Mouse (Mus musculus) midbrain, embryonic 13.5 days (tissue): ENCODE results near the gene Kansl1l. TPM values are rescaled to one million over a fixed set of nuclear protein-coding genes. Genes with fewer than 3 reads are reported as not detected.

Source experiments
- ATAC-seq: fragments of 200-750 bp; cut with Nextera tagmentation; 2 replicates; pipeline ENCODE4 v1.8.0; 2017; ENCODE audit warnings: mild to moderate bottlenecking, moderate TSS enrichment, moderate library complexity
- H3K27ac ChIP-seq: fragments of 300-500 bp; sonication (generic); 2 replicates; pipeline ENCODE4 v1.5.1; 2015; ENCODE audit warnings: inconsistent platforms, mild to moderate bottlenecking, moderate library complexity
- H3K27me3 ChIP-seq: fragments of 300-500 bp; sonication (generic); 2 replicates; pipeline ENCODE4 v1.6.1; 2015; ENCODE audit warnings: mild to moderate bottlenecking, inconsistent platforms
- H3K36me3 ChIP-seq: fragments of 300-500 bp; sonication (generic); 2 replicates; pipeline ENCODE4 v1.6.1; 2015; ENCODE audit warnings: mild to moderate bottlenecking, inconsistent platforms
- H3K4me1 ChIP-seq: fragments of 300-500 bp; sonication (generic); replicated peaks from 2 replicates; pipeline ENCODE4 v1.6.1; 2015; ENCODE audit warnings: inconsistent platforms
- H3K4me2 ChIP-seq: fragments of 300-500 bp; sonication (generic); replicated peaks from 2 replicates; pipeline ENCODE4 v1.6.1; 2015; ENCODE audit warnings: moderate library complexity, mild to moderate bottlenecking, inconsistent platforms
- H3K4me3 ChIP-seq: fragments of 300-500 bp; sonication (generic); replicated peaks from 2 replicates; pipeline ENCODE4 v1.5.1; 2015; ENCODE audit warnings: mild to moderate bottlenecking, inconsistent platforms
- H3K9ac ChIP-seq: fragments of 300-500 bp; sonication (generic); replicated peaks from 2 replicates; pipeline ENCODE4 v1.6.1; 2015; ENCODE audit warnings: mild to moderate bottlenecking, inconsistent platforms
- H3K9me3 ChIP-seq: fragments of 300-500 bp; sonication (generic); 2 replicates; pipeline ENCODE4 v1.6.1; 2016; ENCODE audit warnings: mild to moderate bottlenecking, inconsistent platforms
- WGBS: fragments of 180-500 bp; shearing (Covaris S2); methylation state at CpG from one replicate; pipeline ENCODE4 v1.1.7; 2015; 5-methylcytosine and 5-hydroxymethylcytosine counted together
- polyA plus RNA-seq: library from polyadenylated mRNA; unstranded; fragments of >200 nt; fragmentation: Nextera tagmentation; extraction: Ambion mirVana; gene quantifications from 2 replicates; pipeline ENCODE4 v1.2.1, GENCODE M21; 2015

Kansl1l gene
- polyA plus RNA-seq, 1 experiment from 2014 or later, result 14.2 TPM

GRCm38 (mm10) chr1:66815941-66816777, 1.2 kb downstream of the Kansl1l start:
- peaks cover 26% of the 10 kb centered on the region for H3K4me1 ChIP-seq
- H3K27ac ChIP-seq, result peak overlapping the region; percentile 99
- under 1% methylated on average over 39 of the region's 39 CpGs for WGBS
- no peaks in the 10 kb centered on the region for H3K36me3 ChIP-seq
- H3K9me3 ChIP-seq, result no peaks in the 10 kb centered on the region
- ATAC-seq, result no peak; the same call in 1 of the 2 replicates
- H3K27me3 ChIP-seq, result peaks cover 6% of the 10 kb centered on the region
- H3K4me2 ChIP-seq, result peak overlapping the region; percentile 74
- peak overlapping the region; percentile 77 for H3K4me3 ChIP-seq
- peak overlapping the region; percentile 82 for H3K9ac ChIP-seq

- 67% methylated on average over 8 of the region's 8 CpGs for WGBS
- Histone ChIP-seq H3K27ac (no peak overlapping the region), H3K27me3 (peaks cover 6% of the 10 kb centered on the region), H3K4me3 (peak overlapping the region; percentile 12; the same call in 1 of the 2 replicates), H3K4me1 (peaks cover 16% of the 10 kb centered on the region), H3K36me3 (no peaks in the 10 kb centered on the region), H3K9ac (no peak overlapping the region), H3K4me2 (peak overlapping the region; percentile 37), H3K9me3 (no peaks in the 10 kb centered on the region)
- no peak for ATAC-seq
These were observed 2.6 kb downstream of the Kansl1l start for GRCm38 (mm10) chr1:66814756-66815155.

GRCm38 (mm10) chr1:66813191-66813590, 4.2 kb downstream of the Kansl1l start:
- Histone ChIP-seq H3K9me3 (no peaks in the 10 kb centered on the region), H3K27me3 (no peaks in the 10 kb centered on the region), H3K4me1 (peaks cover 16% of the 10 kb centered on the region), H3K27ac (no peak overlapping the region), H3K4me2 (no peak overlapping the region), H3K4me3 (no peak overlapping the region), H3K9ac (no peak overlapping the region), H3K36me3 (no peaks in the 10 kb centered on the region)
- ATAC-seq, result no peak
- 95% methylated on average over 1 of the region's 1 CpGs for WGBS

- no peaks in the 10 kb centered on the region for H3K4me1 ChIP-seq
- H3K9ac ChIP-seq, result no peak overlapping the region
- no peaks in the 10 kb centered on the region for H3K27me3 ChIP-seq
- no peak overlapping the region for H3K4me3 ChIP-seq
- no peak overlapping the region for H3K4me2 ChIP-seq
- no peaks in the 10 kb centered on the region for H3K9me3 ChIP-seq
- ATAC-seq, result no peak
- 80% methylated on average over 1 of the region's 1 CpGs for WGBS
- no peak overlapping the region for H3K27ac ChIP-seq
- no peaks in the 10 kb centered on the region for H3K36me3 ChIP-seq
These were observed 10.5 kb downstream of the Kansl1l start for GRCm38 (mm10) chr1:66806821-66807220.

- no peak overlapping the region for H3K9ac ChIP-seq
- ATAC-seq, result no peak
- H3K27me3 ChIP-seq, result no peaks in the 10 kb centered on the region
- H3K36me3 ChIP-seq, result peaks cover 9% of the 10 kb centered on the region
- no peaks in the 10 kb centered on the region for H3K9me3 ChIP-seq
- H3K27ac ChIP-seq, result no peak overlapping the region
- H3K4me2 ChIP-seq, result no peak overlapping the region
- 93% methylated on average over 1 of the region's 1 CpGs for WGBS
- no peaks in the 10 kb centered on the region for H3K4me1 ChIP-seq
- no peak overlapping the region for H3K4me3 ChIP-seq
These were observed 12.0 kb downstream of the Kansl1l start for GRCm38 (mm10) chr1:66805408-66805807.

- Histone ChIP-seq H3K27me3 (no peaks in the 10 kb centered on the region), H3K9me3 (no peaks in the 10 kb centered on the region), H3K4me3 (no peak overlapping the region), H3K27ac (no peak overlapping the region), H3K4me2 (no peak overlapping the region), H3K36me3 (peaks cover 15% of the 10 kb centered on the region), H3K4me1 (no peaks in the 10 kb centered on the region), H3K9ac (no peak overlapping the region)
- no peak for ATAC-seq
- WGBS, result 67% methylated on average over 5 of the region's 5 CpGs
These were observed 12.7 kb downstream of the Kansl1l start for GRCm38 (mm10) chr1:66804710-66805109.

- no peaks in the 10 kb centered on the region for H3K27me3 ChIP-seq
- 98% methylated on average over 2 of the region's 2 CpGs for WGBS
- H3K4me1 ChIP-seq, result no peaks in the 10 kb centered on the region
- no peak overlapping the region for H3K9ac ChIP-seq
- no peak overlapping the region for H3K4me3 ChIP-seq
- ATAC-seq, result no peak
- H3K36me3 ChIP-seq, result peaks cover 18% of the 10 kb centered on the region
- H3K9me3 ChIP-seq, result no peaks in the 10 kb centered on the region
- H3K27ac ChIP-seq, result no peak overlapping the region
- H3K4me2 ChIP-seq, result no peak overlapping the region
These were observed 19.4 kb downstream of the Kansl1l start for GRCm38 (mm10) chr1:66797962-66798361.

- Histone ChIP-seq H3K27me3 (no peaks in the 10 kb centered on the region), H3K27ac (no peak overlapping the region), H3K9me3 (no peaks in the 10 kb centered on the region), H3K4me3 (no peak overlapping the region), H3K9ac (no peak overlapping the region), H3K36me3 (no peaks in the 10 kb centered on the region), H3K4me2 (no peak overlapping the region), H3K4me1 (no peaks in the 10 kb centered on the region)
- no peak for ATAC-seq
- 95% methylated on average over 2 of the region's 2 CpGs for WGBS
These were observed 24.4 kb downstream of the Kansl1l start for GRCm38 (mm10) chr1:66792838-66793466.

- H3K27me3 ChIP-seq, result no peaks in the 10 kb centered on the region
- 0 out of 2 replicates have a peak, but pooled peaks cover 3% of the 10 kb centered on the region for H3K36me3 ChIP-seq
- H3K4me2 ChIP-seq, result no peak overlapping the region
- no peaks in the 10 kb centered on the region for H3K4me1 ChIP-seq
- no peak overlapping the region for H3K9ac ChIP-seq
- no peak overlapping the region for H3K4me3 ChIP-seq
- ATAC-seq, result no peak
- H3K9me3 ChIP-seq, result no peaks in the 10 kb centered on the region
- 73% methylated on average over 2 of the region's 2 CpGs for WGBS
- no peak overlapping the region for H3K27ac ChIP-seq
These were observed 35.1 kb downstream of the Kansl1l start for GRCm38 (mm10) chr1:66782296-66782695.

GRCm38 (mm10) chr1:66781027-66781426, 36.3 kb downstream of the Kansl1l start:
- no peak for ATAC-seq
- WGBS, result 88% methylated on average over 4 of the region's 4 CpGs
- Histone ChIP-seq H3K27ac (no peak overlapping the region), H3K9ac (no peak overlapping the region), H3K4me1 (no peaks in the 10 kb centered on the region), H3K4me3 (no peak overlapping the region), H3K9me3 (no peaks in the 10 kb centered on the region), H3K4me2 (no peak overlapping the region), H3K27me3 (no peaks in the 10 kb centered on the region), H3K36me3 (0 out of 2 replicates have a peak, but pooled peaks cover 3% of the 10 kb centered on the region)

GRCm38 (mm10) chr1:66778798-66779197, 38.6 kb downstream of the Kansl1l start:
- H3K4me3 ChIP-seq, result no peak overlapping the region
- WGBS, result 95% methylated on average over 1 of the region's 1 CpGs

GRCm38 (mm10) chr1:66777878-66778277, 39.5 kb downstream of the Kansl1l start:
- Histone ChIP-seq H3K27ac (no peak overlapping the region), H3K4me1 (no peaks in the 10 kb centered on the region), H3K9me3 (no peaks in the 10 kb centered on the region), H3K4me2 (no peak overlapping the region), H3K36me3 (0 out of 2 replicates have a peak, but pooled peaks cover 3% of the 10 kb centered on the region), H3K4me3 (no peak overlapping the region), H3K9ac (no peak overlapping the region), H3K27me3 (no peaks in the 10 kb centered on the region)
- ATAC-seq, result no peak
- 77% methylated on average over 2 of the region's 2 CpGs for WGBS

More at GRCm38 (mm10) chr1:66778798-66779197, 38.6 kb downstream of the Kansl1l start:
- no peaks in the 10 kb centered on the region for H3K27me3 ChIP-seq
- no peak overlapping the region for H3K27ac ChIP-seq
- no peak overlapping the region for H3K9ac ChIP-seq
- H3K9me3 ChIP-seq, result no peaks in the 10 kb centered on the region
- no peak overlapping the region for H3K4me2 ChIP-seq
- 0 out of 2 replicates have a peak, but pooled peaks cover 3% of the 10 kb centered on the region for H3K36me3 ChIP-seq
- no peaks in the 10 kb centered on the region for H3K4me1 ChIP-seq
- ATAC-seq, result no peak
